Mouse (Mus musculus) right cerebral cortex, postnatal 10 days (tissue): Measurements from ENCODE around the gene Rpl15.
"Not testable (repeated sequence)": the region's sequence is repeated elsewhere in the genome, so short reads cannot be mapped to it uniquely, and the experiment has no call there.

Experiments used
- DNase-seq, 2 experiments: peaks; one replicate each; pipeline ENCODE4 v3.0.0; 2021; ENCODE audit warnings: low spot score in 2 of 2

Rpl15 gene

GRCm38 (mm10) chr14:18241786-18242185, 29.4 kb downstream of the Rpl15 start:
- DNase-seq = no peak

- DNase-seq = no peak
Measured at GRCm38 (mm10) chr14:18240132-18240531, 31.1 kb downstream of the Rpl15 start.

GRCm38 (mm10) chr14:18238750-18239731, 32.1 kb downstream of the Rpl15 start, which contains the start of gene Nr1d2:
Nr1d2 (minus strand) TSS chr14:18239127.
- DNase-seq = peak; percentile 98

- peak; percentile 98 for DNase-seq
Measured at GRCm38 (mm10) chr14:18238131-18238749, 33.0 kb downstream of the Rpl15 start.

- DNase-seq = no peak
Measured at GRCm38 (mm10) chr14:18237381-18237780, 33.8 kb downstream of the Rpl15 start.

- DNase-seq = not testable (repeated sequence)
Measured at GRCm38 (mm10) chr14:18236496-18237235, 34.5 kb downstream of the Rpl15 start.

- DNase-seq = no peak
Measured at GRCm38 (mm10) chr14:18233981-18234960, 36.9 kb downstream of the Rpl15 start.

- no peak for DNase-seq
Measured at GRCm38 (mm10) chr14:18233076-18233475, 38.1 kb downstream of the Rpl15 start.

- DNase-seq = not testable (repeated sequence)
Measured at GRCm38 (mm10) chr14:18231866-18232265, 39.3 kb downstream of the Rpl15 start.

- not testable (repeated sequence) for DNase-seq
Measured at GRCm38 (mm10) chr14:18229751-18230150, 41.4 kb downstream of the Rpl15 start.

GRCm38 (mm10) chr14:18226181-18226580, 45.0 kb downstream of the Rpl15 start:
- DNase-seq = not testable (repeated sequence)

GRCm38 (mm10) chr14:18225431-18225830, 45.8 kb downstream of the Rpl15 start:
- not testable (repeated sequence) for DNase-seq

GRCm38 (mm10) chr14:18221977-18222376, 49.2 kb downstream of the Rpl15 start:
- DNase-seq = peak in 1 of 2 experiments; percentile 49
